Mouse (Mus musculus) adrenal gland (tissue): ENCODE results near the gene Plppr3.

Experiments
- intact Hi-C: fragments of 180-260 bp; cut with DNase I; formaldehyde crosslinking; loops from one replicate; pipeline ENCODE4 v1.15.1; 2025

Plppr3 gene

GRCm38 (mm10) chr10:79853860-79854795 is 20.3 kb downstream of the Plppr3 start, which contains the start of gene Ptbp1:
TSS of gene Ptbp1 (plus strand) at chr10:79854427.
- intact Hi-C loops = no loop called here

GRCm38 (mm10) chr10:79853392-79853791 is 21.0 kb downstream of the Plppr3 start:
- intact Hi-C loops = no loop called here

- intact Hi-C loops = no loop called here
Observed at GRCm38 (mm10) chr10:79852827-79853226, 21.6 kb downstream of the Plppr3 start.

- intact Hi-C loops = no loop called here
Observed at GRCm38 (mm10) chr10:79852107-79852789, 22.2 kb downstream of the Plppr3 start.

GRCm38 (mm10) chr10:79851653-79852052 is 22.8 kb downstream of the Plppr3 start:
- intact Hi-C loops = no loop called here

GRCm38 (mm10) chr10:79849941-79850628 is 24.3 kb downstream of the Plppr3 start:
- intact Hi-C loops = no loop called here

- intact Hi-C loops = no loop called here
Observed at GRCm38 (mm10) chr10:79846553-79846952, 27.9 kb downstream of the Plppr3 start.

GRCm38 (mm10) chr10:79843476-79843875 is 31.0 kb downstream of the Plppr3 start:
- intact Hi-C loops = no loop called here

- intact Hi-C loops = no loop called here
Observed at GRCm38 (mm10) chr10:79842322-79842721, 32.1 kb downstream of the Plppr3 start.

GRCm38 (mm10) chr10:79840644-79841551 is 33.5 kb downstream of the Plppr3 start:
- intact Hi-C loops = no loop called here

GRCm38 (mm10) chr10:79840091-79840490 is 34.3 kb downstream of the Plppr3 start:
- intact Hi-C loops = no loop called here

- intact Hi-C loops = no loop called here
Observed at GRCm38 (mm10) chr10:79838151-79838550, 36.3 kb downstream of the Plppr3 start.

- intact Hi-C loops = no loop called here
Observed at GRCm38 (mm10) chr10:79836918-79837317, 37.5 kb downstream of the Plppr3 start.

- intact Hi-C loops = loop anchor here (1.0 to 5.0 kb wide), 4 partner anchors 32 to 122 kb away; no protein-coding TSS in a partner anchor
Observed at GRCm38 (mm10) chr10:79834769-79835398, 39.5 kb downstream of the Plppr3 start.

GRCm38 (mm10) chr10:79832786-79833181 is 41.6 kb downstream of the Plppr3 start:
- intact Hi-C loops = loop anchor here (5.0 kb wide), 3 partner anchors 35 to 125 kb away; no protein-coding TSS in a partner anchor

- intact Hi-C loops = loop anchor here (5.0 kb wide), 3 partner anchors 35 to 125 kb away; no protein-coding TSS in a partner anchor
Observed at GRCm38 (mm10) chr10:79832026-79832785, 42.2 kb downstream of the Plppr3 start.

GRCm38 (mm10) chr10:79831583-79831982 is 42.9 kb downstream of the Plppr3 start:
- intact Hi-C loops = loop anchor here (5.0 kb wide), 3 partner anchors 36 to 126 kb away; no protein-coding TSS in a partner anchor

- intact Hi-C loops = loop anchor here (5.0 kb wide), 1 partner anchor 42 kb away; no protein-coding TSS in a partner anchor
Observed at GRCm38 (mm10) chr10:79824413-79824812, 50.0 kb downstream of the Plppr3 start.

- intact Hi-C loops = loop anchor here (5.0 kb wide), 1 partner anchor 41 kb away; no protein-coding TSS in a partner anchor
Observed at GRCm38 (mm10) chr10:79823011-79823410, 51.4 kb downstream of the Plppr3 start.
